Mouse (Mus musculus) midbrain, embryonic 10.5 days (tissue): Measurements from ENCODE around the gene Hacd1. TPM values are rescaled to one million over a fixed set of nuclear protein-coding genes. Genes with fewer than 3 reads are reported as not detected.

ENCODE experiments used
- DNase-seq: peaks from one replicate; pipeline ENCODE4 v3.0.0-alpha.2; 2017; ENCODE audit warnings: low spot score
- H3K27ac ChIP-seq: fragments of 300-500 bp; sonication (generic); replicated peaks from 2 replicates; pipeline ENCODE4 v1.5.1; 2016; ENCODE audit warnings: mild to moderate bottlenecking
- H3K27me3 ChIP-seq: fragments of 300-500 bp; sonication (generic); 2 replicates; pipeline ENCODE4 v1.6.1; 2016; ENCODE audit warnings: low read depth, mild to moderate bottlenecking; ENCODE audit not compliant: poor library complexity, severe bottlenecking
- H3K36me3 ChIP-seq: fragments of 300-500 bp; sonication (generic); 2 replicates; pipeline ENCODE4 v1.6.1; 2016; ENCODE audit warnings: mild to moderate bottlenecking, moderate library complexity
- H3K4me1 ChIP-seq: fragments of 300-500 bp; sonication (generic); 2 replicates; pipeline ENCODE4 v1.6.1; 2016
- H3K4me3 ChIP-seq: fragments of 300-500 bp; sonication (generic); 2 replicates; pipeline ENCODE4 v1.5.1; 2016; ENCODE audit warnings: mild to moderate bottlenecking, moderate library complexity
- H3K9me3 ChIP-seq: fragments of 300-500 bp; sonication (generic); replicated peaks from 2 replicates; pipeline ENCODE4 v1.6.1; 2016; ENCODE audit warnings: mild to moderate bottlenecking
- WGBS: fragments of 180-500 bp; shearing (Covaris S2); methylation state at CpG from one replicate; pipeline ENCODE4 v1.1.7; 2016; 5-methylcytosine and 5-hydroxymethylcytosine counted together
- polyA plus RNA-seq: library from polyadenylated mRNA; unstranded; fragments of >200 nt; fragmentation: Nextera tagmentation; extraction: Ambion mirVana; gene quantifications from 2 replicates; pipeline ENCODE4 v1.2.1, GENCODE M21; 2016

Hacd1 gene
- polyA plus RNA-seq, 1 experiment from 2014 or later = 50.0 TPM

DNA sequence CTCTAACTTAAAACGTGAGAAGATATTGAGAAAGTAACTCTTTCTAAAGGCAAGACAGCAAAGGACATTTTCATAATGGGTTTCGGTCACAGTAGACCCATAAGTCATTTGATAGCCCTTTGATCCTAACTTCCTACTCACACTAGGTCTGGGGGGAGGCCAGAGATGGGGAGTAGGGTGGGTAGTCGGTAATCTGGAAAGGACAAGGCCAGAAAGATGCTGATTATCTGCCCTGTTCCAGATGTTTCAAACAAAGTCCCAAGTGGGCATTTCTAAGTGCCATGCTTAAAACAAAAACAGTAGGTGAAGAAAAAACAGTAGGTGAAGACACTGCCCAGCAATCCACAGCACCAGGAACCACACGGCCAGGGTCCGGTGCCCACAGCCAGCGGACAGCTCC, 1.2 kb downstream of the Hacd1 start:
- Histone ChIP-seq H3K27ac (peak overlapping the region; percentile 93), H3K4me3 (peak overlapping the region; percentile 75), H3K36me3 (no peaks in the 10 kb centered on the region), H3K4me1 (peaks cover 23% of the 10 kb centered on the region), H3K27me3 (0 out of 2 replicates have a peak, but pooled peaks cover 3% of the 10 kb centered on the region), H3K9me3 (no peaks in the 10 kb centered on the region)
- 4% methylated on average over 6 of the region's 6 CpGs for WGBS
- DNase-seq = no peak

- DNase-seq = peak; percentile 16
- Histone ChIP-seq H3K9me3 (no peaks in the 10 kb centered on the region), H3K4me3 (no peak overlapping the region; the same call in 1 of the 2 replicates), H3K27me3 (0 out of 2 replicates have a peak, but pooled peaks cover 3% of the 10 kb centered on the region), H3K36me3 (no peaks in the 10 kb centered on the region), H3K4me1 (peaks cover 23% of the 10 kb centered on the region), H3K27ac (no peak overlapping the region)
- WGBS = 50% methylated on average over 3 of the region's 3 CpGs
Observed at GRCm38 (mm10) chr2:14054163-14054562, 1.8 kb downstream of the Hacd1 start.

DNA sequence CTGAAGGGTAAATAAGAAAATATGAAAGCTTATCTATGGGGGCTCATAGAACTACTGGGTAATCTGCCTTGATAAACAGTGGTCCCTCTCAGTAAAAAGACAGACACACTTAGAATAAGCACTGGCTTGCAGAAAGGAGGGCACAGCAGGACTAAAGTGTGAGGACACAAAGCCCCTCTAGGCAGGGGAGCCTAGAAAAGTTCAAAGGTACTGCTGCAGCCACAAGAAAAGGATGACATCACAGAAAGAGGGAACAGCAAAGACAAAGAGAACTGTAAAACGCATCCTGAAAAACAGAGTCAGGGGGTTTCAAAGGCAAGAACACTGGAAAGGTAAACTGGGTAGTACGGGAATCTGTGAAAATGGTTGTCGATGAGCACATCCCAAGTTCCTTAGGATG, 2.3 kb downstream of the Hacd1 start:
- H3K36me3 ChIP-seq = no peaks in the 10 kb centered on the region
- peaks cover 23% of the 10 kb centered on the region for H3K4me1 ChIP-seq
- H3K9me3 ChIP-seq = no peaks in the 10 kb centered on the region
- WGBS = 45% methylated on average over 3 of the region's 3 CpGs
- H3K4me3 ChIP-seq = no peak overlapping the region
- no peak overlapping the region for H3K27ac ChIP-seq
- no peak for DNase-seq
- 0 out of 2 replicates have a peak, but pooled peaks cover 3% of the 10 kb centered on the region for H3K27me3 ChIP-seq

DNA sequence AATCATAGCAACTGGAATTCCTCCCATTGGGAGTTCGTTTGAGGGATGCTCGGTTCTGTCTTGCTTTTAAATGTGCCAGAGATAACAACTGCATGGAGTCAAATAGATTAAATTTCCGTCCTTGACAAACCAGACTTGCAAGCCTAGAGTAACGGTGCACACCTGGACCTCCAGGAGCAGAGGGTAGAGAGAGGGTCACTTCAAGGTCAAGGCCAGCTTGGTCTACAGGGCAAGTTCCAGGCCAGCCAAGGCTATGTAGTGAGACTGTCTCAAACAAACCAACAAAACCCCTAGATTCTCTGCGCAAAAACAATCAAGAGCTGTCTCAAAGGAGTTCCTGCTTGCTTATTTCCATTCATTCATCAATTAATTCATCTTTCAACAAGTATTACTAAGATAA, 7.1 kb downstream of the Hacd1 start:
- WGBS = 77% methylated on average over 5 of the region's 5 CpGs
- Histone ChIP-seq H3K9me3 (no peaks in the 10 kb centered on the region), H3K27me3 (no peaks in the 10 kb centered on the region), H3K4me1 (peaks cover 5% of the 10 kb centered on the region), H3K4me3 (no peak overlapping the region), H3K27ac (no peak overlapping the region), H3K36me3 (no peaks in the 10 kb centered on the region)
- no peak for DNase-seq

GRCm38 (mm10) chr2:14048381-14048780, 7.6 kb downstream of the Hacd1 start:
- peak; percentile 43 for DNase-seq
- no peaks in the 10 kb centered on the region for H3K9me3 ChIP-seq
- H3K4me1 ChIP-seq = peaks cover under 1% of the 10 kb centered on the region
- H3K27me3 ChIP-seq = no peaks in the 10 kb centered on the region
- no peaks in the 10 kb centered on the region for H3K36me3 ChIP-seq
- no peak overlapping the region for H3K27ac ChIP-seq
- no peak overlapping the region for H3K4me3 ChIP-seq

DNA sequence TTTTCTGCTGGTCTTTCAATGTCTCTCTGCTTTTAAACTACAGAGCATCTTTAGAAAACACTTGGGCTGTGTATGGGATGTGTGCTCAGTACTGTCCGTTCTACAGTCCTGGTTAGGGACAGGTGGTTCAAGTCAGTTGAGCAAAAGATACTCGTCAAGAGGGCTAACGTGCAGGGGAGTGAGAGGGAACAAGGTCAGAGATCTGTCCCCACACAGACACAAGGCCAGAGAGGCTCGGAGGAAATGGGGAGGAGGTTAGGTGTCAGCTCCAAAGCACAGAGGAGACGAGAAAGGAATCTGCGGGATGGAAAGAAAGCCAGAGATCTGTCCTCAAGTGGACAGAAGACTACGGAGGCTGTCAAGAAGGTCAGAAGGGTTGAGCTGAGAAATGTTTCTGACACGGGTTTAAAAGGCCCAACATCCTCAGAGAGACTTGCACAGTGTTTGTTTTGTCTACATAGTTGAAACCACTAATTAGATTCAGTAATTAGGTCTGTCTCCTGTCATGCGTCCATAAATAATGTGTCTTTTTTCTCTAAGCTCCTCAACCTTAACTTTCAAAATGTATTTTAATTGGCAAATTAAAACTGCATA, 12.3 kb downstream of the Hacd1 start:
- Histone ChIP-seq H3K4me3 (no peak overlapping the region), H3K9me3 (no peaks in the 10 kb centered on the region), H3K4me1 (no peaks in the 10 kb centered on the region), H3K27ac (no peak overlapping the region), H3K27me3 (no peaks in the 10 kb centered on the region), H3K36me3 (peaks cover 13% of the 10 kb centered on the region; the same call in 1 of the 2 replicates)
- no peak for DNase-seq
- 76% methylated on average over 9 of the region's 9 CpGs for WGBS

- Histone ChIP-seq H3K27ac (no peak overlapping the region), H3K4me1 (no peaks in the 10 kb centered on the region), H3K36me3 (peaks cover 13% of the 10 kb centered on the region; the same call in 1 of the 2 replicates), H3K4me3 (no peak overlapping the region), H3K9me3 (no peaks in the 10 kb centered on the region), H3K27me3 (no peaks in the 10 kb centered on the region)
- WGBS = 91% methylated on average over 3 of the region's 3 CpGs
- DNase-seq = no peak
Observed at GRCm38 (mm10) chr2:14043011-14043410, 12.9 kb downstream of the Hacd1 start.

DNA sequence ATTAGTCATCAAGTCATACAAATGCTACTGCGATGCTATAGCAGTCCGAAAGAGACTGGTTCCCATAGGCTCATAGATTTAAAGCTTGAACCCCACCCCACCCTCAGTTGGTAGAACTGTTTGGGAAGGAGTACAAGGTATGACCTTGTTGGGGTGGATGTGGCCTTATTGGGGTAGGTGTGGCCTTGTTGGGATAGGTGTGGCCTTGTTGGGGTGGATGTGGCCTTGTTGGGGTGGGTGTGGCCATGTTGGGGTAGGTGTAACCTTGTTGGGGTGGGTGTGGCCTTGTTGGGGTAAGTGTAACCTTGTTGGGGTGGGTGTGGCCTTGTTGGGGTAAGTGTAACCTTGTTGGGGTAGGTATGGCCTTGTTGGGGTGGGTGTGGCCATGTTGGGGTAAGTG, 14.7 kb downstream of the Hacd1 start:
- Histone ChIP-seq H3K27me3 (no peaks in the 10 kb centered on the region), H3K4me1 (no peaks in the 10 kb centered on the region), H3K4me3 (no peak overlapping the region), H3K36me3 (peaks cover 15% of the 10 kb centered on the region; the same call in 1 of the 2 replicates), H3K9me3 (no peaks in the 10 kb centered on the region), H3K27ac (no peak overlapping the region)
- DNase-seq = no peak
- 99% methylated on average over 2 of the region's 2 CpGs for WGBS

- no peaks in the 10 kb centered on the region for H3K27me3 ChIP-seq
- 97% methylated on average over 1 of the region's 1 CpGs for WGBS
- no peak overlapping the region for H3K4me3 ChIP-seq
- no peak overlapping the region for H3K27ac ChIP-seq
- no peak for DNase-seq
- no peaks in the 10 kb centered on the region for H3K36me3 ChIP-seq
- H3K4me1 ChIP-seq = no peaks in the 10 kb centered on the region
- no peaks in the 10 kb centered on the region for H3K9me3 ChIP-seq
Observed at GRCm38 (mm10) chr2:14019228-14019627, 36.7 kb downstream of the Hacd1 start.

- no peaks in the 10 kb centered on the region for H3K27me3 ChIP-seq
- H3K4me1 ChIP-seq = no peaks in the 10 kb centered on the region
- no peaks in the 10 kb centered on the region for H3K36me3 ChIP-seq
- no peak for DNase-seq
- no peak overlapping the region for H3K4me3 ChIP-seq
- WGBS = 92% methylated on average over 1 of the region's 1 CpGs
- H3K9me3 ChIP-seq = no peaks in the 10 kb centered on the region
- no peak overlapping the region for H3K27ac ChIP-seq
Observed at GRCm38 (mm10) chr2:14005121-14005520, 50.8 kb downstream of the Hacd1 start.

DNA sequence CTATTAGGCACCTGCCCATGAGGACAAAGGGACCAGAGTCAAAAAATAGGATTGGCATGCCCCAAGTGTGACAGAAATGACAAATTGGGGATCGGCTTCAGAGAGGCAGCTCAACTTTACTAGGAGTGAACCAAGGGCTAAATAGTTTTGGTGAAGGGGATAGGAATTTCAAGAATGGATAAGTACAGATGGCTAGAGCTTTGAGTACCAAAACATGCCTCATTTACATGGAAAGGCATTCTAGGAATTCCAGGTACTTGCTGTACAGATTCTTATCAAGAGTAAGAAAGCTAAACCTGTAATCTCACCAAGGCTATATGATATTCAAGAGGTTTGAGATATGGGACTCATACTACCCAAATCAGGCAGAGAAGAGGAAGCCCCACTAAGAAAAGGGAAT, 95.8 kb downstream of the Hacd1 start:
- Histone ChIP-seq H3K4me1 (peaks cover 6% of the 10 kb centered on the region), H3K4me3 (no peak overlapping the region), H3K36me3 (no peaks in the 10 kb centered on the region), H3K27ac (no peak overlapping the region), H3K9me3 (no peaks in the 10 kb centered on the region), H3K27me3 (no peaks in the 10 kb centered on the region)
- WGBS = 93% methylated on average over 1 of the region's 1 CpGs
- no peak for DNase-seq

- Histone ChIP-seq H3K4me1 (peaks cover 6% of the 10 kb centered on the region), H3K4me3 (no peak overlapping the region), H3K27me3 (no peaks in the 10 kb centered on the region), H3K9me3 (no peaks in the 10 kb centered on the region), H3K36me3 (no peaks in the 10 kb centered on the region), H3K27ac (no peak overlapping the region)
- 29% methylated on average over 2 of the region's 2 CpGs for WGBS
- DNase-seq = no peak
Observed at GRCm38 (mm10) chr2:13956463-13956862, 99.5 kb downstream of the Hacd1 start.

DNA sequence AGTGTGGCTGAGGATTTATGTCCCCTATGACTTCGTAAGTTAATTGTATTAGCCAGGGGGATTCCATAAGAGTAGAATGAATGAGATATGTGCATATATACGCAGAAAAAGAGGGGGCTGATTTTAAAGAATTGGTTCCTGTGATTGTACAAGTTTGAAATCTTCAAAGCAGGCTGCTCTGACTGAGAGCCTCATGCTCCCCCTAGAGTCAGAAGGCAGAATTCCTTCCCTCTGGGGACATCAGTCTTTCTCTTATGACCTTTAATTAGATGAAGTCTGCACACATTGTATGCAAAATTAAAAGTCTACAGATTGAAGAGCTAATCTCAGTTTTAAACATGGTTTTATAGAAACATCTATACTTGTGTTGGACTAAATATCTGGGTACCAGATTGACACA, 117.8 kb downstream of the Hacd1 start:
- Histone ChIP-seq H3K9me3 (no peaks in the 10 kb centered on the region), H3K27ac (no peak overlapping the region), H3K27me3 (no peaks in the 10 kb centered on the region), H3K4me3 (no peak overlapping the region), H3K36me3 (no peaks in the 10 kb centered on the region), H3K4me1 (0 out of 2 replicates have a peak, but pooled peaks cover 3% of the 10 kb centered on the region)
- 55% methylated on average over 2 of the region's 2 CpGs for WGBS
- no peak for DNase-seq

DNA sequence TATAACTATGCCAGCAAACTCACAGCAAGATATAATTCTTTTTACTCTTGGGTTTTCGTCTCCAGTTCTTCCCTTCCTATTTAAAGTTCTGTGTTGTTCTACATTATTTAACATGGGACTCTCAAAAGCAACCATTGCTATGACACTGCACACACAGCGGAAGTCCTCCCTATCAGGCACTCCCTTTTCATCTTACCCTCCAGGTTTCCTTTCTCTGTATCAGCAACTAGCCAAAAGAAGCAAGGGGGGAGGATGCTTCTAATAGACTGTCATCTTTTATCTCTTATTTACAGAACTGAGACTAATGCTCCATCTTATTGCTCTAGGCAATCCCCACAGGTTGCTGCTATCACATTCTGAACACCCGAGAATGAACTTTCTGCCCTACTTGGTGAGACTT, 120.6 kb downstream of the Hacd1 start:
- H3K4me3 ChIP-seq = no peak overlapping the region
- no peaks in the 10 kb centered on the region for H3K27me3 ChIP-seq
- no peaks in the 10 kb centered on the region for H3K9me3 ChIP-seq
- no peaks in the 10 kb centered on the region for H3K36me3 ChIP-seq
- WGBS = 65% methylated on average over 3 of the region's 3 CpGs
- H3K27ac ChIP-seq = no peak overlapping the region
- 0 out of 2 replicates have a peak, but pooled peaks cover 3% of the 10 kb centered on the region for H3K4me1 ChIP-seq
- DNase-seq = no peak
